Mouse (Mus musculus) hindbrain, embryonic 16.5 days (tissue): ENCODE data around the gene Ust. TPM values are rescaled to one million over a fixed set of nuclear protein-coding genes. Genes with fewer than 3 reads are reported as not detected.

ENCODE experiments used
- ATAC-seq: fragments of 200-750 bp; cut with Nextera tagmentation; 2 replicates; pipeline ENCODE4 v1.8.0; 2017; ENCODE audit warnings: moderate TSS enrichment, moderate library complexity
- H3K27ac ChIP-seq: fragments of 300-500 bp; sonication (generic); 2 replicates; pipeline ENCODE4 v1.5.1; 2014; ENCODE audit warnings: low read depth, mild to moderate bottlenecking, control low read depth, low read length, moderate library complexity
- H3K27me3 ChIP-seq: fragments of 300-500 bp; sonication (generic); replicated peaks from 2 replicates; pipeline ENCODE4 v1.6.1; 2014; ENCODE audit warnings: low read length; ENCODE audit not compliant: control insufficient read depth, insufficient read depth
- H3K36me3 ChIP-seq: fragments of 300-500 bp; sonication (generic); 2 replicates; pipeline ENCODE4 v1.6.1; 2014; ENCODE audit warnings: mild to moderate bottlenecking, low read length, moderate library complexity, mixed read lengths; ENCODE audit not compliant: control insufficient read depth, insufficient read depth
- H3K4me1 ChIP-seq: fragments of 300-500 bp; sonication (generic); 2 replicates; pipeline ENCODE4 v1.6.1; 2014; ENCODE audit warnings: low read depth, low read length; ENCODE audit not compliant: control insufficient read depth, insufficient read depth
- H3K4me2 ChIP-seq: fragments of 300-500 bp; sonication (generic); 2 replicates; pipeline ENCODE4 v1.6.1; 2014; ENCODE audit warnings: mild to moderate bottlenecking, low read length, control low read depth, moderate library complexity
- H3K4me3 ChIP-seq: fragments of 300-500 bp; sonication (generic); 2 replicates; pipeline ENCODE4 v1.5.1; 2014; ENCODE audit warnings: mild to moderate bottlenecking, low read length, control low read depth, moderate library complexity
- H3K9ac ChIP-seq: fragments of 300-500 bp; sonication (generic); 2 replicates; pipeline ENCODE4 v1.6.1; 2014; ENCODE audit warnings: low read depth, mild to moderate bottlenecking, control low read depth, low read length, moderate library complexity
- H3K9me3 ChIP-seq: fragments of 300-500 bp; sonication (generic); 2 replicates; pipeline ENCODE4 v1.6.1; 2014; ENCODE audit warnings: mild to moderate bottlenecking, low read length, moderate library complexity; ENCODE audit not compliant: control insufficient read depth
- WGBS: fragments of 180-500 bp; shearing (Covaris S2); extraction: QIAGEN DNeasy Blood & Tissue Kit; methylation state at CpG from one replicate; pipeline ENCODE4 v1.1.7; 2014; 5-methylcytosine and 5-hydroxymethylcytosine counted together
- polyA plus RNA-seq: library from polyadenylated mRNA; unstranded; fragments of >200 nt; fragmentation: Nextera tagmentation; extraction: Ambion mirVana; gene quantifications from 2 replicates; pipeline ENCODE4 v1.2.1, GENCODE M21; 2015

The Ust gene
- polyA plus RNA-seq, 1 experiment from 2014 or later: 7.4 TPM

- Histone ChIP-seq H3K9me3 (no peaks in the 10 kb centered on the region; the same call in 1 of the 2 replicates), H3K27ac (no peak overlapping the region), H3K27me3 (no peaks in the 10 kb centered on the region), H3K4me3 (no peak overlapping the region), H3K4me2 (no peak overlapping the region), H3K4me1 (no peaks in the 10 kb centered on the region; the same call in 1 of the 2 replicates), H3K36me3 (no peaks in the 10 kb centered on the region), H3K9ac (no peak overlapping the region)
- WGBS: 43% methylated on average over 8 of the region's 8 CpGs
- no peak for ATAC-seq
These were observed 6.9 kb downstream of the Ust start for GRCm38 (mm10) chr10:8511760-8512159.

GRCm38 (mm10) chr10:8506247-8506573, 12.4 kb downstream of the Ust start:
- no peak overlapping the region for H3K27ac ChIP-seq
- H3K4me3 ChIP-seq: no peak overlapping the region
- no peaks in the 10 kb centered on the region for H3K36me3 ChIP-seq
- peaks cover 2% of the 10 kb centered on the region for H3K9me3 ChIP-seq
- no peak overlapping the region for H3K9ac ChIP-seq
- ATAC-seq: no peak
- H3K4me2 ChIP-seq: no peak overlapping the region
- H3K4me1 ChIP-seq: no peaks in the 10 kb centered on the region; the same call in 1 of the 2 replicates
- H3K27me3 ChIP-seq: no peaks in the 10 kb centered on the region
- 61% methylated on average over 3 of the region's 3 CpGs for WGBS

DNA sequence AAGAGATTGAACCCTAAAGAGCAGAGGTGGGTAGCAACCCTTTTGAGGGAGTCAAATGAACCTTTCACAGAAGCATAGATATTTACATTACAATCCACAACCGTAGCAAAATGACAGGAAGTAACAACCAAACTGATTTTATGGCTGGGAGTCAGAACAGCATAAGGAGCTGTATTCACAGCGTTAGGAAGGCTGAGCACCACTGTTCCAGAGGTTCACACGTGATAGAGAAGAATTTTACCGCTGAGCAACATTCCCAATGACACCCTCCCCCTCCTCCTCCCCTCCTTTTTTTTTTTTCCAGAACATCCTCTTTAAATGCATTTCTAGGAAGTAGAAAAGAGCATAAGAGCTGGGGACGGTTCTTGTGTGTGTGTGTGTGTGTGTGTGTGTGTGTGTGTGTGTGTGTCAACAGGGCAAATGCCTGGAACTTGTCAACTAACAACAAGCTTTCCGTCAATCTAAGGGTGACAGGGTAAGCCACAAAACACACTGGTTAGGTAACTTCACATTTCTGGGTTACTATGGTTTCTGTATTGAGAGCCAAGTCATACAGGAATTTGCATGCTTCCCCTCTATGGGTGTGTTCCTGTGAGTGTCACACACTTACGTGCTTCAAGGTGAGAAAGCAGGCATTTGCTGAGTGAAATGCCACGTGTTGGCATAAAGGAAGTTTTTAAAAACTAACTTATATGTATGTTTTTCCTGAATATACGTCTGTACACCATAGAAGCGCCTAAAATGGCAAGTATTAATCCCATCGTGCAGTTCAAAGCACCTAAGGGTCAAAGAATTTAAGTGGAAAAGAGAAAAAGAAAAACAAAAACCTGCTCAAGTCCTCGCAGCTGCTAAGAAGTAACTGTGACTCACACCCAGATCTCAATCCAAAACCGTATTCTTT, 13.0 kb downstream of the Ust start:
- Histone ChIP-seq H3K36me3 (no peaks in the 10 kb centered on the region), H3K4me1 (no peaks in the 10 kb centered on the region; the same call in 1 of the 2 replicates), H3K4me3 (no peak overlapping the region), H3K27ac (no peak overlapping the region), H3K9me3 (peaks cover 2% of the 10 kb centered on the region), H3K9ac (no peak overlapping the region), H3K4me2 (no peak overlapping the region), H3K27me3 (no peaks in the 10 kb centered on the region)
- 61% methylated on average over 13 of the region's 13 CpGs for WGBS
- no peak for ATAC-seq

DNA sequence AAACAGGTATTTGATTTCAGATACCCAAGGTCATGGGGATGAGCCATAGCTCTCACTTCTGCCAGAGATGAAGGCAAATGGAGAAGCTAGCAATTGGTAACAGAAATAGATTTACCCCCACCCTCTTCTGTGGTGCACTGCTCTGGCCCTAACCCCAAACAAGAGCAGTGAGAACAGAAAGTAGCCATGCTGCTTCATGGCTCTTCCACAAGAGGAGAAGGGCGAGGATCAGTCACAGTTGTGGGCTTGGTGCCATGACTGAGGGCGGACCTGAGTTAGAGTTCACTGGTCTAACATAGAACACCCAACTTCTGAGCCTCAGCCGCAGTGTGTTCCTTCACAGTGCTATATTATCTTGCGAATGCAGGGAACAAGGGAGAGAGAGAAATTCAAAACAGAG, 13.8 kb downstream of the Ust start:
- Histone ChIP-seq H3K36me3 (no peaks in the 10 kb centered on the region), H3K27me3 (no peaks in the 10 kb centered on the region), H3K27ac (no peak overlapping the region), H3K4me2 (no peak overlapping the region), H3K4me1 (no peaks in the 10 kb centered on the region; the same call in 1 of the 2 replicates), H3K4me3 (no peak overlapping the region), H3K9ac (no peak overlapping the region), H3K9me3 (peaks cover 2% of the 10 kb centered on the region)
- 86% methylated on average over 4 of the region's 4 CpGs for WGBS
- ATAC-seq: no peak

GRCm38 (mm10) chr10:8498951-8499891, 19.4 kb downstream of the Ust start:
- Histone ChIP-seq H3K9me3 (peaks cover 2% of the 10 kb centered on the region), H3K4me2 (no peak overlapping the region), H3K4me1 (no peaks in the 10 kb centered on the region), H3K36me3 (no peaks in the 10 kb centered on the region), H3K9ac (no peak overlapping the region), H3K27me3 (no peaks in the 10 kb centered on the region), H3K27ac (no peak overlapping the region), H3K4me3 (no peak overlapping the region)
- WGBS: 75% methylated on average over 13 of the region's 13 CpGs
- ATAC-seq: peak; percentile 60

- H3K27me3 ChIP-seq: no peaks in the 10 kb centered on the region
- WGBS: 41% methylated on average over 5 of the region's 5 CpGs
- no peaks in the 10 kb centered on the region for H3K9me3 ChIP-seq
- no peaks in the 10 kb centered on the region for H3K4me1 ChIP-seq
- H3K4me3 ChIP-seq: no peak overlapping the region
- H3K27ac ChIP-seq: no peak overlapping the region
- no peak overlapping the region for H3K9ac ChIP-seq
- H3K4me2 ChIP-seq: no peak overlapping the region
- ATAC-seq: no peak
- no peaks in the 10 kb centered on the region for H3K36me3 ChIP-seq
These were observed 23.0 kb downstream of the Ust start for GRCm38 (mm10) chr10:8495543-8496141.

DNA sequence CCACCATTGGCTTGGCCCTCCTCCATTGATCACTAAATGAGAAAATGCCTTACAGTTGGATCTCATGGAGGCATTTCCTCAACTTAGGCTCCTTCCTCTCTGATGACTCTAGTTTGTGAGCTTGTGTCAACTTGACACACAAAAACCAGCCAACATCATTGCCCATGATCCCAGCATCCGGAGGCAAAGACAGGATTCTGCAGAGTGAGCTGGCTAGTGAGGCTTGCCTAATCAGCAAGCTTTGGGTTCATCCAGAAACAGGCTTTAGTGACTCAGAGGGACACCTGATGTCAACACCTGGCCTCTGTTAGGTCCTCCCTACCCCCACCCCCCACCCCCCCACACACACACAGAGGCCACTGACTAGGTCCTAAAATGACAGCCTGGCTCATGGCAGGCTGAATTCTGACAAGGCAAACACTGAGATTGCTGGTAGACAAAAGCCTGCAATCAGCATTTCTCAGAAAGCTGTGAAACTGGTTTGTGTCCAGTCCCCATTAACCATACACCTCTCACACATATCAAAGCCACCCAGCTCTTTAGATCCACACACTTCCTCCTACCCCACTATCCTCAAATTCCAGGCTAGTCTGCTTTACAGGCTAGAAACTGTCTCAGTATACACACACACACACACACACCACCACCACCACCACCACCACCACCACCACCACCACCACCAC, 26.6 kb downstream of the Ust start:
- WGBS: 93% methylated on average over 1 of the region's 1 CpGs
- Histone ChIP-seq H3K27ac (no peak overlapping the region), H3K9me3 (no peaks in the 10 kb centered on the region), H3K4me3 (no peak overlapping the region), H3K27me3 (no peaks in the 10 kb centered on the region), H3K9ac (no peak overlapping the region), H3K4me2 (no peak overlapping the region), H3K36me3 (no peaks in the 10 kb centered on the region), H3K4me1 (no peaks in the 10 kb centered on the region)
- ATAC-seq: no peak

- no peaks in the 10 kb centered on the region for H3K4me1 ChIP-seq
- ATAC-seq: no peak
- WGBS: 67% methylated on average over 2 of the region's 2 CpGs
These were observed 31.2 kb downstream of the Ust start for GRCm38 (mm10) chr10:8487388-8487787.

More at GRCm38 (mm10) chr10:8487388-8487787, 31.2 kb downstream of the Ust start:
- no peaks in the 10 kb centered on the region for H3K36me3 ChIP-seq
- H3K9ac ChIP-seq: no peak overlapping the region
- no peaks in the 10 kb centered on the region for H3K9me3 ChIP-seq
- no peak overlapping the region for H3K27ac ChIP-seq
- no peak overlapping the region for H3K4me2 ChIP-seq
- H3K4me3 ChIP-seq: no peak overlapping the region
- no peaks in the 10 kb centered on the region for H3K27me3 ChIP-seq
